In the genomic region with DNA sequence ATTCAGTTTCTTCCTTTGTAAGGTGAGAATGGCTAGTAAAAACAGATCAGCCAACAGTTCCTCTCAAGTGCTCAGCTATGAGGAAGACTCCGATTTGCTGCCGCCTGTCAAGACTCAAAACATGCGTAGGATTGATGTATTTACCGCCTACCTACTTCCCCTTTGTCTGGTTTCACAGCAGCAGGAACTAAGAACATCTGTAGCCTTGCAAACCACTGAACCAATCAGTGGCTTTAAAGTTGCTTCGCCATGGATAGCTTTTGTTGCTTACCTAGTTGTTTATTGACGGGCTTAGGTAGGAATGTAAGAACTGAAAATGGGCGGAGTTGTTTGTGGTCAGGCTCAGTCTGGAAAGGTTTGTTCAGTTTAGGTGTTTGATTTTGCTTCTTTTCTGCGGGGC, we compare ENCODE assay signal across 12 mouse cellular contexts. TPM values are rescaled to one million over a fixed set of nuclear protein-coding genes. Genes with fewer than 3 reads are reported as not detected.
A peak's percentile ranks its signal among the peaks of the same experiment; 100 is the strongest.
DNase-seq lines count a peak whose midpoint lies in the region; ATAC-seq lines count a peak whose summit lies in the region.
"Had no signal": no experiment of that assay in that cellular context is flagged by ENCODE, and none has a peak within 500 bp of the region (broad histone marks: within the 10 kb centered on the region; RNA-seq: fewer than 3 reads in every experiment).

No protein-coding gene starts in this region.

- no peaks in the 10 kb centered on the region for H3K79me2 ChIP-seq in macrophage (ENCODE audit: inconsistent target)

- H3K4me1 ChIP-seq in liver, embryonic 16.5 days (ENCODE audit: control insufficient read depth, low read depth, low read length): no peaks in the 10 kb centered on the region
- no peaks in the 10 kb centered on the region for H3K4me1 ChIP-seq in liver, embryonic 11.5 days (replicated peaks; ENCODE audit: control insufficient read depth, insufficient read depth, low read length)

- no peak for DNase-seq in liver, embryonic 11.5 days (ENCODE audit: low spot score)
- DNase-seq in MEL-GATA-1-ER (ENCODE audit: extremely low read depth, low read depth): peak; percentile 74
- DNase-seq in thymus, postnatal 0 days (ENCODE audit: low spot score): peak; percentile 56
- no peak for DNase-seq in right cerebral cortex, postnatal 4 days
- DNase-seq in gastrocnemius, postnatal 36 days: no peak
- DNase-seq: gastrocnemius, adult 2 months had no signal

- 27% methylated on average over 8 of the region's 8 CpGs for WGBS in liver, embryonic 16.5 days (ENCODE audit: insufficient replicate concordance)
- 52% methylated on average over 8 of the region's 8 CpGs for WGBS in liver, embryonic 11.5 days
- 7% methylated on average over 8 of the region's 8 CpGs for WGBS in macrophage (ENCODE audit: missing documents)

- no peaks in the 10 kb centered on the region for H3K9me3 ChIP-seq in liver, embryonic 16.5 days (replicated peaks; ENCODE audit: control insufficient read depth, low read length)
- H3K9me3 ChIP-seq in liver, embryonic 11.5 days (ENCODE audit: control insufficient read depth, low read length): no peaks in the 10 kb centered on the region

- intact Hi-C loops in gastrocnemius, postnatal 36 days (cut with DNase I): no loop called here

- peak; percentile 50; the same call in 1 of the 2 replicates for ATAC-seq in liver, embryonic 16.5 days (ENCODE audit: low read depth)
- no peak for ATAC-seq in liver, embryonic 11.5 days (replicated peaks; ENCODE audit: low FRiP score)
- no peak for ATAC-seq in erythroblast, adult 5-6 weeks (replicated peaks; ENCODE audit: low FRiP score, poor library complexity, severe bottlenecking)
- ATAC-seq: Patski had no signal

- H3K4me2 ChIP-seq in liver, embryonic 16.5 days (ENCODE audit: low read depth, low read length): no peak overlapping the region
- no peak overlapping the region for H3K4me2 ChIP-seq in liver, embryonic 11.5 days
- H3K4me2 ChIP-seq: hindbrain, embryonic 14.5 days had no signal

- no peak overlapping the region for H3K9ac ChIP-seq in liver, embryonic 16.5 days (ENCODE audit: low read depth, low read length)
- no peak overlapping the region for H3K9ac ChIP-seq in liver, embryonic 11.5 days (ENCODE audit: low read depth, low read length)
- H3K9ac ChIP-seq: hindbrain, embryonic 14.5 days had no signal

- H3K36me3 ChIP-seq in liver, embryonic 16.5 days (ENCODE audit: control insufficient read depth, insufficient read depth): no peaks in the 10 kb centered on the region
- no peaks in the 10 kb centered on the region for H3K36me3 ChIP-seq in liver, embryonic 11.5 days (ENCODE audit: control insufficient read depth, insufficient read depth, low read length)
- H3K36me3 ChIP-seq in macrophage (ENCODE audit: inconsistent target): no peaks in the 10 kb centered on the region

- no peak overlapping the region for H3K27ac ChIP-seq in liver, embryonic 16.5 days (ENCODE audit: low read length)
- no peak overlapping the region for H3K27ac ChIP-seq in liver, embryonic 11.5 days (ENCODE audit: low read depth, low read length)
- H3K27ac ChIP-seq in macrophage: peak overlapping the region; percentile 52
- H3K27ac ChIP-seq: gastrocnemius, adult 2 months; hindbrain, embryonic 14.5 days had no signal

- no peak overlapping the region for H3K4me3 ChIP-seq in liver, embryonic 16.5 days (ENCODE audit: low read depth, low read length)
- no peak overlapping the region for H3K4me3 ChIP-seq in liver, embryonic 11.5 days (ENCODE audit: low read depth, low read length)
- H3K4me3 ChIP-seq in macrophage (ENCODE audit: inconsistent target): no peak overlapping the region
- H3K4me3 ChIP-seq: erythroblast, embryonic 14.5 days; gastrocnemius, adult 2 months had no signal

- H3K27me3 ChIP-seq in liver, embryonic 16.5 days (ENCODE audit: control insufficient read depth, insufficient read depth, low read depth, low read length): no peaks in the 10 kb centered on the region
- H3K27me3 ChIP-seq in liver, embryonic 11.5 days (replicated peaks; ENCODE audit: control insufficient read depth, insufficient read depth, low read length): no peaks in the 10 kb centered on the region
- H3K27me3 ChIP-seq: Patski had no signal

RNA-seq across cellular contexts. Expression of gene Gdi2, which starts 11.5 kb away (rescaled TPM):
- polyA plus RNA-seq in liver, embryonic 16.5 days (2015; fragmentation: Nextera tagmentation; extraction: Ambion mirVana): 150 and 152 TPM in 2 replicates
- polyA plus RNA-seq in liver, embryonic 11.5 days (2014; fragmentation: Nextera tagmentation; extraction: Ambion mirVana): 354 and 364 TPM in 2 replicates
- total RNA-seq in macrophage (2018; cell fraction: chromatin; rRNA removed): 100 to 1,000 TPM in 24 of 26 experiments, 10 to 100 TPM in 2; 88.1 to 403 (median 202) TPM
- total RNA-seq in macrophage (2018; cell fraction: cytosol; rRNA removed): 100 to 1,000 TPM; 413 to 754 (median 525) TPM
- 100 to 1,000 TPM; 142 to 412 (median 227) TPM for total RNA-seq in macrophage (2018; cell fraction: nucleus; rRNA removed)
- 687 to 803 TPM (median 741 TPM) in 3 replicates for polyA plus RNA-seq in macrophage (2018)
- polyA plus RNA-seq in thymus, postnatal 0 days (2015; fragmentation: Nextera tagmentation; extraction: Ambion mirVana): 449 and 459 TPM in 2 replicates
- total RNA-seq in erythroblast, adult 5-6 weeks (2015; ENCODE audit: low replicate concordance): 130 and 147 TPM in 2 replicates
- 125 and 139 TPM in 2 replicates for total RNA-seq in erythroblast, adult 5-6 weeks (2017; ENCODE audit: low replicate concordance)
- total RNA-seq in gastrocnemius, postnatal 36 days (2021): 100 to 1,000 TPM; 121 to 134 TPM

Comparison
In these comparisons a context has a peak if more than half of its experiments do, and no peak if none do; other contexts are left out.
1. DNase-seq: peak in MEL-GATA-1-ER (single experiment) and thymus, postnatal 0 days (single experiment); none in liver, embryonic 11.5 days (single experiment), right cerebral cortex, postnatal 4 days (single experiment) and gastrocnemius, postnatal 36 days (0 of 2).